In the genomic region with DNA sequence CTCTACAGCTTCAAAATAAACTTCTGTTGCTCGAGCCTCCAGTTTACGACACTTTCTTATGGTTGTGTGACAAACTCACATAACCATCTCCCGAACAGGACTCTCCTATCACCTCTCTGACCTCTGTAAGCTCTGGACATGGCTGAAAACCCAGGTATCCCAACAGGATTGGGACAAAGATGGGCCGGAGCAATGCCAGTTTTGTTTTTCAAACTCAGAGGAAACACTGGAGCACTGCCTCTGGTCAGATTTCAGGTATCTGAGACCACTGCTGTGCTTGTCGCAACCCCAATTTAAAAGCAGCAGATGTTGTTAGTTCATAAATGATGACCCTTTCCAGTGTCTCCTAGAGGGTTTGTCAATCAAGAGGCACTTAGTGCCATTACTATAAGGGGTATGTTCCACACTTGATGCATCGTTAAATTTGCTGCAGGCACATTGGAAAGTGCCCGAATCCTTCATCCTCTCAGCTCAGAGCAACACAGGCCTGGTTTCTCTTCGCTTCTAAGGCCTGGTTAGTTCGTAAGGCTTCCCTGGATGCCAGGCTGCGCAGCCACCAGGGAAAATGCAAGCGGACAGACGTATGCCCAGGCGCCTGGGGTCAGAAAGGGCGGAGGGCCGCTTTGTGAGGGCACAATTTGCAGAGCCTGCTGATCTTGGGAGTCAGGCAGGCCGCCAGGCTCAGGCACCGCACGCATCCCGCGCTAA, we compare ENCODE assay signal across 8 mouse cellular contexts. TPM values are rescaled to one million over a fixed set of nuclear protein-coding genes. Genes with fewer than 3 reads are reported as not detected.
A peak's percentile ranks its signal among the peaks of the same experiment; 100 is the strongest.
DNase-seq lines count a peak whose midpoint lies in the region; ATAC-seq lines count a peak whose summit lies in the region.

No protein-coding gene starts in this region.

- WGBS in kidney, embryonic 16.5 days = 20% methylated on average over 20 of the region's 20 CpGs
- WGBS in embryonic facial prominence, embryonic 10.5 days = 28% methylated on average over 20 of the region's 20 CpGs
- WGBS in hindbrain, embryonic 14.5 days = 25% methylated on average over 20 of the region's 20 CpGs
- 25% methylated on average over 20 of the region's 20 CpGs for WGBS in midbrain, embryonic 15.5 days

- peaks cover 13% of the 10 kb centered on the region for H3K4me1 ChIP-seq in kidney, embryonic 16.5 days (ENCODE audit: insufficient read depth, low read length)
- H3K4me1 ChIP-seq in embryonic facial prominence, embryonic 10.5 days = peaks cover 18% of the 10 kb centered on the region
- peaks cover 16% of the 10 kb centered on the region for H3K4me1 ChIP-seq in hindbrain, embryonic 14.5 days (replicated peaks; ENCODE audit: control insufficient read depth, insufficient read depth, low read length)
- peaks cover 23% of the 10 kb centered on the region for H3K4me1 ChIP-seq in midbrain, embryonic 15.5 days

- no peaks in the 10 kb centered on the region for H3K27me3 ChIP-seq in kidney, embryonic 16.5 days (ENCODE audit: insufficient read depth, low read length)
- H3K27me3 ChIP-seq in embryonic facial prominence, embryonic 10.5 days (replicated peaks; ENCODE audit: low read depth, poor library complexity, severe bottlenecking) = no peaks in the 10 kb centered on the region
- no peaks in the 10 kb centered on the region for H3K27me3 ChIP-seq in hindbrain, embryonic 14.5 days (ENCODE audit: control insufficient read depth, insufficient read depth, low read length)
- no peaks in the 10 kb centered on the region for H3K27me3 ChIP-seq in midbrain, embryonic 15.5 days (replicated peaks)

- no peak for DNase-seq in kidney, adult 9 months
- DNase-seq in embryonic facial prominence, embryonic 10.5 days (ENCODE audit: low spot score) = no peak
- DNase-seq in hindbrain, embryonic 14.5 days (ENCODE audit: low spot score) = no peak
- no peak for DNase-seq in embryo, embryonic 11 days
- no peak for DNase-seq in layer of hippocampus, postnatal 36 days
- no peak for DNase-seq in cerebellum, adult 18-20 months

- peak overlapping the region; percentile 75 for H3K27ac ChIP-seq in kidney, embryonic 16.5 days (ENCODE audit: low read length)
- H3K27ac ChIP-seq in embryonic facial prominence, embryonic 10.5 days (replicated peaks) = peak overlapping the region; percentile 95
- H3K27ac ChIP-seq in hindbrain, embryonic 14.5 days = peak overlapping the region; percentile 96
- H3K27ac ChIP-seq in midbrain, embryonic 15.5 days = peak overlapping the region; percentile 95

- peak overlapping the region; percentile 94 for H3K9ac ChIP-seq in kidney, embryonic 16.5 days (replicated peaks; ENCODE audit: low read length)
- peak overlapping the region; percentile 95 for H3K9ac ChIP-seq in hindbrain, embryonic 14.5 days
- H3K9ac ChIP-seq in midbrain, embryonic 15.5 days = peak overlapping the region; percentile 96

- H3K9me3 ChIP-seq in kidney, embryonic 16.5 days (ENCODE audit: low read length) = no peaks in the 10 kb centered on the region
- no peaks in the 10 kb centered on the region for H3K9me3 ChIP-seq in embryonic facial prominence, embryonic 10.5 days
- no peaks in the 10 kb centered on the region for H3K9me3 ChIP-seq in hindbrain, embryonic 14.5 days (ENCODE audit: control insufficient read depth, low read length)
- no peaks in the 10 kb centered on the region for H3K9me3 ChIP-seq in midbrain, embryonic 15.5 days

- peak overlapping the region; percentile 67 for H3K4me3 ChIP-seq in kidney, embryonic 16.5 days (ENCODE audit: low read length)
- peak overlapping the region; percentile 72 for H3K4me3 ChIP-seq in embryonic facial prominence, embryonic 10.5 days
- H3K4me3 ChIP-seq in hindbrain, embryonic 14.5 days (replicated peaks; ENCODE audit: low read length) = peak overlapping the region; percentile 88
- peak overlapping the region; percentile 88 for H3K4me3 ChIP-seq in midbrain, embryonic 15.5 days

- ATAC-seq in kidney, embryonic 16.5 days (ENCODE audit: low FRiP score, low TSS enrichment) = peak; percentile 11
- no peak for ATAC-seq in hindbrain, embryonic 14.5 days (ENCODE audit: low FRiP score)
- peak; percentile 46 for ATAC-seq in midbrain, embryonic 15.5 days (replicated peaks)

- H3K4me2 ChIP-seq in kidney, embryonic 16.5 days (replicated peaks; ENCODE audit: low read depth, low read length) = peak overlapping the region; percentile 81
- H3K4me2 ChIP-seq in hindbrain, embryonic 14.5 days (replicated peaks) = peak overlapping the region; percentile 76
- peak overlapping the region; percentile 92 for H3K4me2 ChIP-seq in midbrain, embryonic 15.5 days

- peaks cover 10% of the 10 kb centered on the region for H3K36me3 ChIP-seq in kidney, embryonic 16.5 days (ENCODE audit: insufficient read depth, low read length)
- H3K36me3 ChIP-seq in embryonic facial prominence, embryonic 10.5 days (replicated peaks) = peaks cover 15% of the 10 kb centered on the region
- H3K36me3 ChIP-seq in hindbrain, embryonic 14.5 days (replicated peaks; ENCODE audit: control insufficient read depth, insufficient read depth) = peaks cover 16% of the 10 kb centered on the region
- H3K36me3 ChIP-seq in midbrain, embryonic 15.5 days (replicated peaks) = peaks cover 11% of the 10 kb centered on the region

RNA-seq across cellular contexts. Expression of a gene that starts 0.6 kb away (rescaled TPM):
- polyA plus RNA-seq in kidney, embryonic 16.5 days (2015; fragmentation: Nextera tagmentation; extraction: Ambion mirVana) = 82.9 and 87.9 TPM in 2 replicates
- 53.2 and 58.8 TPM in 2 replicates for polyA plus RNA-seq in embryonic facial prominence, embryonic 10.5 days (2016; fragmentation: Nextera tagmentation; extraction: Ambion mirVana)
- 66.6 and 79.8 TPM in 2 replicates for polyA plus RNA-seq in hindbrain, embryonic 14.5 days (2014; fragmentation: Nextera tagmentation; extraction: Ambion mirVana)
- polyA plus RNA-seq in midbrain, embryonic 15.5 days (2015; fragmentation: Nextera tagmentation; extraction: Ambion mirVana) = 69.3 and 76.4 TPM in 2 replicates
- total RNA-seq in layer of hippocampus, postnatal 36 days (2021) = 10 to 100 TPM; 54.8 to 80.2 TPM

RNA-seq across cellular contexts. Expression of a gene that starts 48.5 kb away (rescaled TPM):
- polyA plus RNA-seq in kidney, embryonic 16.5 days (2015; fragmentation: Nextera tagmentation; extraction: Ambion mirVana) = 0.15 TPM in 1 of 2 replicates, not detected in the other
- 0.06 TPM in 1 of 2 replicates, not detected in the other for polyA plus RNA-seq in embryonic facial prominence, embryonic 10.5 days (2016; fragmentation: Nextera tagmentation; extraction: Ambion mirVana)
- polyA plus RNA-seq in hindbrain, embryonic 14.5 days (2014; fragmentation: Nextera tagmentation; extraction: Ambion mirVana) = 0.22 and 0.31 TPM in 2 replicates
- polyA plus RNA-seq in midbrain, embryonic 15.5 days (2015; fragmentation: Nextera tagmentation; extraction: Ambion mirVana) = 0.45 and 0.52 TPM in 2 replicates
- 1 to 10 TPM in 1 of 2 experiments, under 1 TPM in 1; 0.55 to 1.3 TPM for total RNA-seq in layer of hippocampus, postnatal 36 days (2021)

RNA-seq across cellular contexts. Expression of a gene that starts 56.7 kb away (rescaled TPM):
- polyA plus RNA-seq in kidney, embryonic 16.5 days (2015; fragmentation: Nextera tagmentation; extraction: Ambion mirVana) = 14.5 and 16.6 TPM in 2 replicates
- 0.05 TPM in 1 of 2 replicates, not detected in the other for polyA plus RNA-seq in embryonic facial prominence, embryonic 10.5 days (2016; fragmentation: Nextera tagmentation; extraction: Ambion mirVana)
- 0.07 TPM in 1 of 2 replicates, not detected in the other for polyA plus RNA-seq in hindbrain, embryonic 14.5 days (2014; fragmentation: Nextera tagmentation; extraction: Ambion mirVana)
- 0.05 and 0.06 TPM in 2 replicates for polyA plus RNA-seq in midbrain, embryonic 15.5 days (2015; fragmentation: Nextera tagmentation; extraction: Ambion mirVana)
- total RNA-seq in layer of hippocampus, postnatal 36 days (2021) = under 1 TPM; 0.18 to 0.20 TPM

Comparison
In these comparisons a context has a peak if more than half of its experiments do, and no peak if none do; other contexts are left out.
1. RNA of a gene that starts 56.7 kb away (polyA plus RNA-seq): 14.5 to 16.6 TPM in kidney, embryonic 16.5 days; 0.07 TPM in hindbrain, embryonic 14.5 days, 0.05 to 0.06 TPM in midbrain, embryonic 15.5 days and 0.05 TPM in embryonic facial prominence, embryonic 10.5 days; every median in the first group is over 10 times any median in the second.
2. Peak in every context shown above with its lines, with median percentiles within 50 percentile points of each other: H3K27ac ChIP-seq, H3K4me2 ChIP-seq, H3K4me3 ChIP-seq and H3K9ac ChIP-seq.